Mouse (Mus musculus) mouse embryonic stem cell (cell line): Measurements from ENCODE around the gene Tagln2.

Experiments used
- in situ Hi-C, 2 experiments: fragments of 300-500 bp; cut with MboI; formaldehyde crosslinking; loops; 1 replicate in 1 of 2; 3 replicates in 1 of 2; pipeline ENCODE4 v1.14.3; 2019 to 2020; ENCODE audit warnings: low sequenced_read_pairs in 2 of 2, low pct_unique_long_range_greater_than_20kb in 1 of 2, mixed read lengths in 1 of 2; ENCODE audit not compliant: unreplicated experiment in 1 of 2

The Tagln2 gene

DNA sequence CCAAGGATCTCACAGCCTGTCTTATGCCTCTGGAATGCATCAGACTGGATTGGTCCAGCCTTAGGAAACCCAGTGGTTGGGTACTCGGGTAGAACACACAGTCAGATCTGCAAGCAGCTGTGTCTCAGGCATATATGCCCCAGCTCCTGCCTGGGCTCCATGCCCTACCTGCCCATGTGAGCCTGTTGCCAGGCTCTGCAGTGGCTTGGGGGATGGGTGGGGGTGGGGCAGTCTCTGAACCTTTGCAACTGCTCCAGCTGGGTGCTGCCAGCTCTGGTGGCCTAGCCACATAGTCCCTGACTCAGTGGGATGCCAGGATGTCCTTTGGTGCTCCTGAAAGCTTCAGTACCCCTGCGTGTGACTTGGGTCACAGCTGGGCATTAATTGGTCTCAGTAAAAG, 49.5 kb downstream of the Tagln2 start:
- in situ Hi-C loops: no loop called here

DNA sequence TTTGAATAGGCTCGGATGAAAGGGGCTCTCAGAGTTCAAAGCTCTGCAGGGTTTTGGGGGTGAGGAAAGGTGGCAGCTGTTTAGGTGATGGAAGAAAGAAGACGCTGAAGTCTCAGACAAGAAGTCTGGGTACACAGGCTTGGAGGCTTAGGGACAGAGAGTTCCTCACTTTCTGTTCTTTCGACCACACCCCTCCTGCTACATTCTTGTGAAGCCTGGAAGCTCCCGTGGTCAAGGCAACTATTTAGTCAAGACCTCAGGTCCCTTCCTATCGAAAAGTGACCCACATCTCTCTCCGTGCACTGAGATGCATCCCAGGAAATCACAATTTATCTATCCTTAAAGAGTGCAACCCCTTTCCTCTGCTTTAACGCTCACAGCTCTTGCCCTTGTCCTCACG, 49.9 kb downstream of the Tagln2 start:
- in situ Hi-C loops: no loop called here

DNA sequence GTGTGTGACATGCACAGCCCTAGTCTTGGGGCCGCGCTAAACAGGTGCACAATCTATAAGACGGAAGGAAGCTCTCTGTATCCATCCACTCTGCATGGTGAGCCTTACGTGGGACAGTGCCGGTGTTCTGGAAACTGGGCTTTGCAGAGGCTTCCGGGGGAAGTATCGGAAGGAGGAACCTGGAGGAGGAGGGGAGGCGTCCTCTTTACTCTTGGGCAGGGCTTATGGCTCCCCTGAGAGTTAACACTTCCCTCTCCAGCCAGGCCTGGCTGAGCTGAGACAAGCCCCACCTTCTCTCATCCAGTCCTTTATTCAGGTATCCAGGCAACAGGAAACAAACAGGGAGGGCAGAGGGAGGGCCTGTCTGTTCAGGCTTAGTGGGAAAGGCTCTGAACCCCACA, 50.7 kb downstream of the Tagln2 start:
- in situ Hi-C loops: no loop called here

DNA sequence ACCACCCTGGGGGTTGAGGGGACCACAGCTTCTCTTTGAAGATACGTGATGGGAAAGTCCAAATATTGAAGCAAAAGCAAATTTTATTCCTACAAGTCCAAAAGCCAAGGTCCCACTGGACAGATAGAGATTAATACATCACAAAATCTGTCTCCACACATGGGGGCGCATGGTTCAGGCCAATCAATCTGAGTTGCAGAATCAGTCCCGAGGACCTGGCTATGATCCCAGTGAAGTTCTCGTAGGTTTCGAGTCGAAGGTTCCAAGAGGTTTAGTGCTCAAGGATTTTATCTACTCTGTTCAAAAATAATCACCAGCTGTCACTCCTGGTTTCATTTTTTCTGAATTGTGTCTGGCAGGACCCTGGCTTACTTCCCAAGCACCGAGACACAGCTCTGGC, 51.2 kb downstream of the Tagln2 start:
- in situ Hi-C loops: no loop called here

DNA sequence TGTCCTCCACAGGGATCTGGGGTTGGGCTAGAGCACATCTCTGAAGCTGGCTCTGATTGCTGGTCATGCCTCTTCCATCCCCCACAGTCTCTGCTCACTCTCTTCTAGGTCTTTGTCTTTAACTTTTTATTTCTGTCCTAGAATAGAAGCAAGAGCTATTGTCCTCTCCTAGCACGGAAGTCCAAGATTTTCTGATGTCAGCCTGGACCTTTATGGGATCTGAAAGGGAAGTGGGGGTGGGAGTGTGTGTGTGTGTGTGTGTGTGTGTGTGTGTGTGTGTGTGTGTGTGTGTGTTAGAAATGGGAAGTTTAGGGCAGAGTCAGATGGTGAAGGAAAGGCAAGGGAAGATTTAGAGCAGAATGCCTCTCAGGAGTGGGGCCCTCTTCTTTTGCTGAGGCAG, 52.8 kb downstream of the Tagln2 start:
- in situ Hi-C loops: no loop called here

DNA sequence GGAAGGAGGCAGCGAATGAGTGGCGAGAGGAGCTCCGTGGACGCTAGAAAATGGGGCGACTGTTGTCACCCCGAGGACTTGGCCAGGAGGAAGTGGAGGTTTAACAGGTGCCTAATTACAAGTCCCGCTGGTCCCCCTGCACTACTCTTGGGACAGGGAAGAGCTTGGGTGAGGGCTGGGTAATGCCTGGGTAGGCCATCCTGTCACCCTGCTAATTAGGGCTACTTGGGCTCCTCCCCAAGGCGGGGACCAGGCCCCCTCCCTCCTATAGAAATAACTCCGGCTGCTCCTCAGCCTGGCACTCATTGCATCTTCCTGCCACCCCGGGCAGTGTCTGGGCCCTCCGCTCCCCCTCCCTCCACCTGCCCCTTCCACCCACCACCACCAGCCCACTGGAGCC, 55.8 kb downstream of the Tagln2 start, which contains the start of gene Vsig8:
Gene Vsig8 (plus strand): TSS at position 301 of the 400 bp plus-strand sequence.
- in situ Hi-C loops: no loop called here
